In genomic region chr6:114737181-114737580, GRCm38 (mm10) we compare ENCODE assay signal across 20 mouse cellular contexts.
"Had no signal": no experiment of that assay in that cellular context is flagged by ENCODE, and none has a peak within 500 bp of the region (broad histone marks: within the 10 kb centered on the region; RNA-seq: fewer than 3 reads in every experiment).

No protein-coding gene starts in this region.

- H3K4me2 ChIP-seq: midbrain, embryonic 15.5 days; neural tube, embryonic 15.5 days had no signal

- H3K9me3 ChIP-seq: midbrain, embryonic 15.5 days; stomach, embryonic 15.5 days had no signal

- H3K4me3 ChIP-seq: midbrain, embryonic 15.5 days; myocyte; neural tube, embryonic 13.5 days; neural tube, embryonic 15.5 days; stomach, embryonic 15.5 days had no signal

- H3K36me3 ChIP-seq: midbrain, embryonic 15.5 days; stomach, embryonic 15.5 days had no signal

- H3K27ac ChIP-seq: liver, embryonic 14.5 days; midbrain, embryonic 12.5 days; midbrain, embryonic 15.5 days; neural tube, embryonic 13.5 days; neural tube, embryonic 15.5 days; stomach, embryonic 15.5 days; stomach, postnatal 0 days had no signal

- H3K9ac ChIP-seq: liver, embryonic 14.5 days; lung, embryonic 14.5 days; midbrain, embryonic 12.5 days; midbrain, embryonic 15.5 days; neural tube, embryonic 15.5 days; stomach, embryonic 15.5 days had no signal

- DNase-seq: lung, adult 18-20 months; lung, postnatal 10 days; lung, postnatal 4 days; retina, postnatal 1 day; right cerebral cortex, adult 18-20 months; right cerebral cortex, postnatal 25 days; right cerebral cortex, postnatal 4 days; spleen, adult 18-20 months; thymus, adult 2 months; thymus, postnatal 25 days; thymus, postnatal 4 days had no signal

- H3K27me3 ChIP-seq: midbrain, embryonic 15.5 days; neural tube, embryonic 15.5 days; stomach, embryonic 15.5 days had no signal
